Mouse (Mus musculus): ENCODE results near the gene Vat1l.
A peak's percentile ranks its signal among the peaks of the same experiment; 100 is the strongest.

Vat1l gene

DNA sequence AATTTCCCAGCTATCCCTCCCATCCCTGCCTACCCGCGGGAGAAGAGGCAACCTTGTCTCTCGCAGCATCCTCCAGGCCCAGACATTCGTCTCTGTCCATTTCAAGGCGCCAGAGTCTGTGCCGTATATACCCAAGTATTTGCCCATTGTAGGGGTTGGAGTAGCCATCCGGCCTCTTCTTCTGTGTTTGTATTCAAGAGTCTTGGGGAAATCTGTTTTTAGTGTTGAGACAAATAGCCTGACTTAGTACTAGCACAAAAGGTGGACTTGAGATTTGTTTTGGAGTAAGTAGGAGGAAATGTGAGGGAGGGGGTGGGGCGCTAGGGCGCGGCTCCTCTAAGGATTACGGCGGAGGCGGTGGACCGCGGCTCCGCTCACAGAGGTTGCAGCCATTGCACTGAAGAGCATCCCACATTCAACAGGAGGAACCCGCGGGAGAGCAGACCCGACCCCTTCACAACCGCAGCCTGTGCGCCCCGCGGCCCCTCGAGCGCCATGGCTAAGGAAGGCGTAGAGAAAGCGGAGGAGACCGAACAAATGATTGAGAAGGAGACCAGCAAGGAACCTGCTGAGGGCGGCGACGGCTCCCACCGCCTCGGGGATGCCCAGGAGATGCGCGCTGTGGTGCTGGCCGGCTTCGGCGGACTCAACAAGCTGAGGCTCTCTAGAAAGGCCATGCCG, at the start of gene Vat1l:
Vat1l (plus strand) TSS at position 392 of the 681 bp plus-strand sequence.
- DNase-seq = no peak

DNA sequence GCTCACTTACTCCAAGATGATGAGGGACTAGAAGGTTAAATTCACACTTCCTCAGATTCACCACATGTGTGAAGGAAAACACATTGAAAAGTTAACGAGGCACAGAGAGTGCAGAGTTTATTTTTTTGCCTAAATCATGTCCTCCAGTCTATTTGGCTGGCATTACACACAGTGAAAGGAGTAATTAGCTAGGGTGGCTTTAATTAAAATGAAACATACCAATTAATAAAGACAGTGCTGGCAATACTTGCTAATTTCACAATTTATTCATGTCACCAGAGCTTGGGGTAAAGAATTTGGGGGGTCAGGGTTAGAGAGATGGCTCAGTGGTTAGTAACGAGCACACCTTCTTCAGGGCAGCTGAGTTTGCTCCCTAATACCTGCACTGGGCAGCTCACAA, 46.8 kb upstream of the Vat1l start:
- DNase-seq = no peak

GRCm38 (mm10) chr8:114159666-114160065, 45.7 kb upstream of the Vat1l start:
- DNase-seq = no peak

DNA sequence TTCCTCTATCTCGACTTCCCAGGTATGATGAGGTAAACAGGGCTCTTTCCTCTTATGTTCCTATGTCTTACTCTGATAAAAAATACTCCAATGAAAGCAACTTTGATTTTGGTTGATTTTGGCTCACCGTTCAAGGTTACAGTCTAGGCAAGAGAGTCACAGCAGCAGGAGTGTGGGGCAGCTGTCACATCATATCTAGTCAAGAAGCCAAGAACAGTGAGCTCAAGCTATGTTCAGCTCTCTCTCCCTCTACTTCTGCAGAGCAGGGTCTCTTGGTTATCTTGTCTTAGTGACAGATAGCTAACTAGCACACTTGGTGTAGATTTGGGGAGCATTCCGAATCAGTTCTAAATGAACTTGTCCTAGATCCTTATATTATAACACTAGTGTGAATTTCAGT, 41.5 kb upstream of the Vat1l start:
- DNase-seq = no peak

GRCm38 (mm10) chr8:114164444-114165096, 40.8 kb upstream of the Vat1l start:
- no peak for DNase-seq

GRCm38 (mm10) chr8:114165741-114166140, 39.7 kb upstream of the Vat1l start:
- DNase-seq = no peak

- no peak for DNase-seq
Observed at GRCm38 (mm10) chr8:114176721-114177120, 28.7 kb upstream of the Vat1l start.

DNA sequence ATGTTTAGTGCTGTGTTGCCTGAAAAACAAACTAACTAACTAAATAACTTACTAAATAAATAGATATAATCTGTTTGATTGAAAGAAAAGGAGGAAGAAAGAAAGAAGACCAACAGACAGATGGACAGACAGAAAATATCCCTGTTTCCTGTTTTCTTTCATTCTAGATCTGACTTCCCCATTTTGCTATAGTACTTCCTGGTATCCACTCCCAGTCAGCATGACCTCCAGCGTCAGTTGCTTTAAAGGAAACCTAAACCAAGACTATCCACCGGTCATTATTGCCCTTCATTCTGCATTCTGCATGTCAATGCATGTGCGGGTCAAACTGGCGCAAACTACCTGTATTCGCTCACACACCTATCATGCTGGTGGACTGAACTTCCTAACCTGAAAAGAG, 12.1 kb upstream of the Vat1l start:
- DNase-seq = no peak

DNA sequence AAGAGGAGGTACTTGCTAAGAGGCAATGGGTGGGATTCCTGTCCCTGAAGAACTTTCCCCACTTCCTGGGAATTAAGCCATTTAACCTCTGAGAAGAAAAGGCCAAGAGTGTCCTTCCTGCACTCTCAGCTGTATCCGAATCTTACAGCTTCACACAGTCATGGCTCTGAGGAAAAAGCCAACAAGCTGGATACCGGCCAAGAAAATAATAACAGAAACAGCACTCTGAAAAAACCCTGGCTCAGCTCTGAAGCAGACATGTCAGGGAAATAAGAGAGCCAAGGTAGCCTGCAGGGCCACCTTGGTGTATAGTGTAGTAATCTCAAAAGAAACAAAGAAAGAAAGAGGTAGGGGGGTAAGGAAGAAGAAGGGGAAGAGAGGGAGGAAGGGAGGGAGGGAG, 6.4 kb upstream of the Vat1l start:
- no peak for DNase-seq

DNA sequence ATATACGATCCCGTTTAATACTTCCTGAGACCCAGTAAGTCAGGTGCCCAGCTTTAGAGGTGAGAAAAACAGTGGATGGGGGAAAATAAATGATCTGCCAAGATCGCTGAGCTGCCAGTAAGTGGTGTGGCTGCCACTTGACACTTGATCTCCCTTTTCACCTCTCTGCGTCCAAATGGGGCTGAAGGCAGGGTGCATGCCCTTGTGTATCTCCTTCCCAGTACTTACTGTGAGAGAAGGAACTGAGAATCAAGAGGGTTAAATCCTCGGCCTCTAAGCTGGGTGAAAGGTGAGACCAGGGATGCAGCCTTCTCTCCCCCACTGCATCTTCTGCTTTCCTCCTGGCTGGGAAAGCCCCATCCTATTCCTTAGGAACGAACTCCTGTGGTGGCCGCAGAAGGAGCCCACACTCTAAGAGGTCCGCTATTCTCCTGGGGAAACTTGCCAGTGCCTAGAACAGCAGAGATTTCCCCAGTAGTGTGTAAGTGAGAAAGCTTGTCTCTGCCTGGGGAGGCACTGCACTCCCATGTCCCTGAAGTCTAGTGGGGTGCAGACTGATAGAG, 1.1 kb downstream of the Vat1l start:
- DNase-seq = no peak

DNA sequence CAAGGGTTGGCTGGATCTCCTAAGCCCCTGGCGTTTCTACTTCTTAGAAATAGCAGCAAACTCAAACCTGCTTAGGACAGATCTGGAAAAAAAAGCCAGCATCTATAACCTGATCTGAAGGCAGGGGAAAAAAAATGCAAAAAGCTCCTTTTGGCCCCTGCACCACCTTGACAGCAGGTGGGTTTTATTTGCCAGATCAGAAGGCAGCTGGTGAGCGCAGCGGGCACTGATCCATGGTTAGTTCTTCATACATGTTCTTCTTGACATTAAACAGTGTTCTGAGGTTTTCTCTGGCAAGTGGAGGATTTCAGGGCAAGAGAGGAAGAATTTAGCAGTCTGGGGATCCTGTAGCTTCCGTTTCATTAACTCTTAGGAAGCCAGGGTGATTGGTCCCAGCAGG, 1.6 kb downstream of the Vat1l start:
- no peak for DNase-seq

GRCm38 (mm10) chr8:114220779-114221178, 15.4 kb downstream of the Vat1l start:
- DNase-seq = no peak

GRCm38 (mm10) chr8:114222001-114222400, 16.6 kb downstream of the Vat1l start:
- DNase-seq = no peak

DNA sequence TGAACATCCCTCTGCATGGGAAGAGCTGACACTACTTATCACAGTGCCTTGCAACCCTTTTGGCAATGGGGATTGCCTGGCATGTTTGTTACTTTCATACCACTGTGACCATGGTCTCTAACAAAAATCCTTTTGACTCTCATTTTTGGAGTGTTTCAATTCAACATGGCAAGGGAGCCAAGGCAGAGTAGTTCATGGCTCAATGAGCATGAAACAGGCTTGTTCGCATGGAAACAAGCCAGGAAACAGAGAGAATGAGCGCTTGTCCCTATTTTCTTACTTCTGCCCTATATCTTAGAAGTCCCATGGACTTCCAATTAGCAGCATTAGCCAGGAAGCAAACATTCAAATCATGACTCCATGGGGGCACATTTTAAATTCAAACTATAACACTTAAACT, 18.6 kb downstream of the Vat1l start:
- DNase-seq = no peak

DNA sequence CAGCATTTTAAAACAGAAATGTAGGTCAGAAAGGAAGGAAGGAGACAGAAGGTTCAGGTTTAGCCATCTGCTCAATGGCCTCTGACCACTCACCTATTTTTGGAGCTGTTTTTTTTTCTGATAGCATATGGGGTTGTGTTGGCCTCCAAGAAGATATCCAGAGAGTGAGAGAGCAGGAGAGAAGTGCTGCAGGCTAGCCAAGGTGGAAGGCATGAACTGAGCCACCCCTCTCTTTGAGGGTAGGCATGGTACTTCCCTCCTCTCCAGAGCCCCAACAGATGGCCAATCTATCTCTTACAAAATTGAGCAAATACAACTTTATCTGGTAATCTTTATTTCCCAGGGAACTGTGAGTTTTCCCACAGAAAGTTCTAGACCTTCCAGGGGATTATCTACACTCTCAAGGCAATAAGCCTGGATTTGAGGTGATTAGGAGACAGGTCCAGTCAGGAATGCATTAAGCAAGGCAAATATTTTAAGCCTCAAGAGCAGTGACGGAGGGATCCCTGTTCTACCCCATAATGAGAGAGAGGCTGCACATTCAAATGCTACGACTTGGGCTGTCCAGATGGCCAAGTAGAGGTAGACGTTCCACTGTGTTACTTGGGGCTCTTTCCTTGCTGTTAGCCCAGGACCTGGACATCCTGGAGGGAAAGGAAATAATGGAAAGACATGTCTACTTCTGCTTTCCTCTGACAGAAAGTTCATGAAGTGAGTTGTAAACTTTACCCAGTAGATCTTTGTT, 46.1 kb downstream of the Vat1l start:
- DNase-seq = no peak

GRCm38 (mm10) chr8:114258685-114259084, 53.3 kb downstream of the Vat1l start:
- no peak for DNase-seq

DNA sequence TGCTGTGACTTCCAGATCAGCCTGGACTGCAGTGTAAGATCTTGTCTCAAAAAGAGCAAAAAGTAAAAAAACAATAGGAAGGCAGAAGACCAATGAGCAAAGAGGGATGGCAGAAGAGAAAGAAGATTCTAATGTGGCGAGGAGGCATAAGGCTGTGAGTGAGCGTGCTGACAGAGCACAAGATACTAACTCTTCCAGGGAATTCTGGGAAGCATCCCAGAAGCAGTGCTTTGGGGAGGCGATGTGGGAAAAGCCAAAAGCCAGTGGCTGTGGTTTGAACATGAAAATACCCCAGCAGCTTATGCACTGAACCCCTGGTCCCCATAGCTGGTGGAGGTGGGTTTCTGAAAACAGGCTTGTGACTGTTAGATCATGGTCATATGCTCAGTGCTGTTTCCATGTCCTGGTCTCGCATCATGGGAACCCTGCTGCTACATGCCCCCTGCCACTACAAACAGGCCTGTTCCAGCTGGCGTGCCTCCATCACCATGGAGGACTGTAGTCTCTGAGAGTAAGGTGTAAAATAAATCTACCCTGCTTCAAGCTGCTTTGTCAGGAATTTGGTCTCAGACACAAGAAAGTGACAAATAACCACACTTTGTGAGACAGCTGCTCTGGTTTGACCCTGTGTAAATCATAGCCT, 54.4 kb downstream of the Vat1l start:
- no peak for DNase-seq

DNA sequence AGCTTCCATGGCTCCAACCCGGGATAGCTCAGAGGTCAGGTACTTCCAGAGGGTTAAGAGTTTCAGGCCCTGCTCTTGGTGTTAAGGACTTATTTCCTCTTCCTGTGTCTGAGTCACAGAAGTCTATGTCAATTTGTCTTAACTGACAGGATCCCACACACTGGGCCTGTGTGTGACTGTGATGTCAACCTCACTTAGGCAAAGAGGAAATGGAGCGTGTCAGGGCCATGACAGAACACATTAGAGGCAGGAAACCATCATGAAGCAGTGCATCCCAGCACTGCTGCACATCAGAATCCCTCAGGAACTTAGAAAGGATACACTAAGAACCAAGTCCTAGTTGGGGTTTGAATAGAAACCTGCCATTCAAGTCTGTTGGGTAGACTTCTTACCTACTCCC, 56.9 kb downstream of the Vat1l start:
- no peak for DNase-seq

DNA sequence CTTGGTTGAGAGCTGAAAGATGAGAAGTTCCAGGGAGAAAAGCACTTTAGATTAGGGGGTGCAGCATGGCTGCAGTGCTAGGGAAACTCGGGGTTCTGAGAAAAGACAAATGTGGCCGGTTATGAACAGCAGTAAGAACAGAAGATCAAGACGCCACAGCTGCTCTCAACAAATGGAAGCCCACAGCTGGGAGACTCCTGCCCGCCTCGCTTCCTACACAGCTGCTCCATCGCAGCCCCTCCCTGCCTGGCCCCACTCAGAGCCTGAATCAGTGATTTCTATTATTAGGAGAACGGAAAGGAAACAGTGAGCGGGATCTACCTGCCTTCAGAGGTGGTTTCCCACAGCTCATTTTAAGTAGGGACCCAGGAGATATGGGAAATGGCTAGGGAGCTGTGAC, 69.1 kb downstream of the Vat1l start:
- no peak for DNase-seq

GRCm38 (mm10) chr8:114281101-114281500, 75.7 kb downstream of the Vat1l start:
- DNase-seq = no peak

GRCm38 (mm10) chr8:114294889-114295748, 89.7 kb downstream of the Vat1l start:
- peak; percentile 24 for DNase-seq

DNA sequence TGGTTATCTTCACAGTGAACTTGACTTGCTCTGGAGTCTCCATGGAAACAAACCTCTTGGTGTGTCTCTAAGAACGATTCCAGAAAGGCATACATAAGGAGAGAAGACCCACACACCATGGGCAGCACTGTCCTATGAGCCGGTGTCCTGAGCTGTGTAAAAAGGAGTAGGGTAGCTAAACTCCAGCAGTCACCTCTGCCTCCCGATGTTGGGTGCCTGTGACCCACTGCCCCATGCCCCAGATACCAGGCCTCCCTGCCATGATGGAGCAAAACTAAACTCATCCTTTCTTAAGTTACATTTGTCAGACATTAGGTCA, 90.3 kb downstream of the Vat1l start:
- no peak for DNase-seq

DNA sequence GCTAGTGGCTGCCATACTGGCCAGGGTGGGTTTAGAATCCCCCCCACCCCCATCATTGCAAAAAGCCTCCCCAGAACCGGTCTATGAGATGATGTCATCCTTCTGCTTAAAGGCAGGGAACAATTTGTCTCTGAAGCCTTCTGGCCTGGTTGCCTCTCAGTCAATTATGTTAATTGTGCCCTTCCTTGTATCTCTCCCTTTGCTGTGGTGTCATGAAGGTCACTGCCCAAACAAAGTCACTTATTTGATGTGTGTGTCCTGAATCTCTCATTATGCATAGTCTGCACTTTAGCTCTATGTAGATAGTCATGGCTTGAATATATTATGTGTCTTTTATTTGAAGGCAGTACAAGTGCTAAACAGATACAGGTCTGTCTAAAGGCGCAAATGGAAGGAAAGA, 92.8 kb downstream of the Vat1l start:
- DNase-seq = no peak

Measured in lung, postnatal 10 days (tissue).